Mouse (Mus musculus) frontal cortex, postnatal 14 days (tissue): Measurements from ENCODE around the gene Fam13c.

Source experiments
- DNase-seq, 2 experiments: peaks; one replicate each; pipeline ENCODE4 v3.0.0; 2022; ENCODE audit warnings: low spot score in 2 of 2

The Fam13c gene

GRCm38 (mm10) chr10:70520143-70521131, 80.2 kb downstream of the Fam13c start:
- peak; percentile 28 to 51 for DNase-seq

GRCm38 (mm10) chr10:70521379-70521778, 81.1 kb downstream of the Fam13c start:
- no peak for DNase-seq

- no peak for DNase-seq
Observed at GRCm38 (mm10) chr10:70530185-70530823, 90.0 kb downstream of the Fam13c start.

GRCm38 (mm10) chr10:70532249-70532648, 92.0 kb downstream of the Fam13c start:
- DNase-seq: peak in 1 of 2 experiments; percentile 22

- peak in 1 of 2 experiments; percentile 13 for DNase-seq
Observed at GRCm38 (mm10) chr10:70533301-70533781, 93.1 kb downstream of the Fam13c start.

- peak in 1 of 2 experiments; percentile 3 for DNase-seq
Observed at GRCm38 (mm10) chr10:70533986-70534385, 93.7 kb downstream of the Fam13c start.

GRCm38 (mm10) chr10:70534571-70534970, 94.3 kb downstream of the Fam13c start:
- DNase-seq: peak in 1 of 2 experiments; percentile 2

- DNase-seq: no peak
Observed at GRCm38 (mm10) chr10:70535401-70535800, 95.1 kb downstream of the Fam13c start.

- DNase-seq: no peak
Observed at GRCm38 (mm10) chr10:70537694-70538093, 97.4 kb downstream of the Fam13c start.

- no peak for DNase-seq
Observed at GRCm38 (mm10) chr10:70539251-70539650, 99.0 kb downstream of the Fam13c start.

GRCm38 (mm10) chr10:70540456-70541195, 100.3 kb downstream of the Fam13c start:
- DNase-seq: no peak

GRCm38 (mm10) chr10:70542857-70543256, 102.6 kb downstream of the Fam13c start:
- no peak for DNase-seq

- no peak for DNase-seq
Observed at GRCm38 (mm10) chr10:70552531-70552930, 112.2 kb downstream of the Fam13c start.

- DNase-seq: peak in 1 of 2 experiments; percentile 71
Observed at GRCm38 (mm10) chr10:70563636-70564035, 123.4 kb downstream of the Fam13c start.

- DNase-seq: no peak
Observed at GRCm38 (mm10) chr10:70581556-70582211, 141.4 kb downstream of the Fam13c start.

GRCm38 (mm10) chr10:70584171-70584570, 143.9 kb downstream of the Fam13c start:
- no peak for DNase-seq

- DNase-seq: no peak
Observed at GRCm38 (mm10) chr10:70586876-70587405, 146.7 kb downstream of the Fam13c start.

GRCm38 (mm10) chr10:70594007-70594406, 153.7 kb downstream of the Fam13c start:
- no peak for DNase-seq

- peak in 1 of 2 experiments; percentile 13 for DNase-seq
Observed at GRCm38 (mm10) chr10:70598081-70598515, 157.8 kb downstream of the Fam13c start.

- peak; percentile 43 to 52 for DNase-seq
Observed at GRCm38 (mm10) chr10:70598516-70599125, 158.3 kb downstream of the Fam13c start.
